17 mouse cellular contexts compared by ENCODE assay signal in the genomic region with DNA sequence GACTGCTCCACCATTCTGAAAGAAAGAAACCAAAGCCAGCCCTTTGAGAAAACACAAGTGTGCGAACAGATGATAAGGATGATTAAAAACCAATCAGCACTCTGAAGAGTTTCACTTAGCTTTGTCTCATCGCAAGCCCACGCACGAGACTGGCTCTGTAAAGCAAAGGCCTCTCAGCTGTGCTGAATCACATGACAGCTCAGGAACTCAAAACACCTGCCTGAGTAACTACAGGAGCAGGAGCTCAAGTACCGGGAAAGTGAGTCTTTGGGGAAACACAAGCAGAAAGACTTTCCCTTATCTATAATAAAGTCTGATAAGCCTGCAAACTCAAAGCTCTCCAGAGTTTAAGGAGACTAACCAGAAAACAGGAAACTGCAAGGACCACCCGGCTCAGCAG. TPM values are rescaled to one million over a fixed set of nuclear protein-coding genes. Genes with fewer than 3 reads are reported as not detected.
DNase-seq lines count a peak whose midpoint lies in the region; ATAC-seq lines count a peak whose summit lies in the region.
"Had no signal": no experiment of that assay in that cellular context is flagged by ENCODE, and none has a peak within 500 bp of the region (broad histone marks: within the 10 kb centered on the region; RNA-seq: fewer than 3 reads in every experiment).

No protein-coding gene starts in this region.

- no peak for DNase-seq in heart, postnatal 10 days
- peak; percentile 74 for DNase-seq in T-cell, adult 2 months (ENCODE audit: low spot score)
- peak; percentile 50 for DNase-seq in lung, postnatal 25 days (ENCODE audit: low spot score)
- peak; percentile 73 for DNase-seq in thymus, postnatal 0 days (ENCODE audit: low spot score)
- no peak for DNase-seq in layer of hippocampus, adult 9-11 months
- DNase-seq in testis, postnatal 10 days (ENCODE audit: low spot score) = no peak
- DNase-seq in hindbrain, embryonic 10.5 days (ENCODE audit: low spot score) = no peak
- DNase-seq: cerebellum, adult 8-10 months; forebrain, postnatal 0 days; gastrocnemius, postnatal 10 days; kidney, adult 2 months; kidney, postnatal 4 days had no signal

- no peaks in the 10 kb centered on the region for H3K27me3 ChIP-seq in heart, embryonic 12.5 days (replicated peaks)
- no peaks in the 10 kb centered on the region for H3K27me3 ChIP-seq in hindbrain, embryonic 10.5 days (ENCODE audit: insufficient read depth, poor library complexity, severe bottlenecking)
- H3K27me3 ChIP-seq: limb, embryonic 13.5 days; midbrain, embryonic 13.5 days had no signal

- H3K27ac ChIP-seq in heart, embryonic 12.5 days (ENCODE audit: poor library complexity, severe bottlenecking) = no peak overlapping the region
- no peak overlapping the region for H3K27ac ChIP-seq in hindbrain, embryonic 10.5 days
- H3K27ac ChIP-seq: left cerebral cortex, adult 2 months; limb, embryonic 13.5 days; midbrain, embryonic 13.5 days had no signal

- H3K9ac ChIP-seq in heart, embryonic 12.5 days = no peak overlapping the region
- H3K9ac ChIP-seq: forebrain, postnatal 0 days; limb, embryonic 13.5 days; midbrain, embryonic 13.5 days had no signal

- peaks cover 8% of the 10 kb centered on the region for H3K4me1 ChIP-seq in heart, embryonic 12.5 days (replicated peaks)
- H3K4me1 ChIP-seq in hindbrain, embryonic 10.5 days (replicated peaks) = no peaks in the 10 kb centered on the region
- H3K4me1 ChIP-seq: limb, embryonic 13.5 days; midbrain, embryonic 13.5 days had no signal

- no peak overlapping the region for H3K4me3 ChIP-seq in heart, embryonic 12.5 days
- H3K4me3 ChIP-seq in hindbrain, embryonic 10.5 days = no peak overlapping the region
- H3K4me3 ChIP-seq: erythroblast, embryonic 14.5 days; left cerebral cortex, adult 2 months; limb, embryonic 13.5 days; midbrain, embryonic 13.5 days had no signal

- H3K4me2 ChIP-seq in heart, embryonic 12.5 days = no peak overlapping the region
- H3K4me2 ChIP-seq: limb, embryonic 13.5 days; midbrain, embryonic 13.5 days had no signal

- ATAC-seq in heart, embryonic 12.5 days (ENCODE audit: insufficient number of reproducible peaks, low FRiP score) = peak; percentile 25; the same call in 1 of the 2 replicates
- ATAC-seq: forebrain, postnatal 0 days; midbrain, embryonic 13.5 days had no signal

- intact Hi-C loops in heart, postnatal 10 days (cut with DNase I) = loop anchor here (5.0 kb wide), 1 partner anchor 100 kb away; no protein-coding TSS in a partner anchor

- WGBS in heart, embryonic 12.5 days = 7% methylated on average over 6 of the region's 6 CpGs
- 87% methylated on average over 6 of the region's 6 CpGs for WGBS in hindbrain, embryonic 10.5 days

- H3K9me3 ChIP-seq in heart, embryonic 12.5 days (replicated peaks) = peaks cover 10% of the 10 kb centered on the region
- H3K9me3 ChIP-seq in hindbrain, embryonic 10.5 days = peaks cover 4% of the 10 kb centered on the region; the same call in 1 of the 2 replicates
- H3K9me3 ChIP-seq: midbrain, embryonic 13.5 days had no signal

- peaks cover 34% of the 10 kb centered on the region for H3K36me3 ChIP-seq in heart, embryonic 12.5 days
- peaks cover 62% of the 10 kb centered on the region for H3K36me3 ChIP-seq in hindbrain, embryonic 10.5 days

RNA-seq across cellular contexts. Expression of a gene that starts 37.0 kb away (rescaled TPM):
- 9.0 and 10.0 TPM in 2 replicates for polyA plus RNA-seq in heart, embryonic 12.5 days (2016; fragmentation: Nextera tagmentation; extraction: Ambion mirVana)
- total RNA-seq in heart, postnatal 10 days (2021) = 1 to 10 TPM; 7.2 to 9.0 TPM
- 20.4 and 21.8 TPM in 2 replicates for polyA plus RNA-seq in thymus, postnatal 0 days (2015; fragmentation: Nextera tagmentation; extraction: Ambion mirVana)
- polyA plus RNA-seq in hindbrain, embryonic 10.5 days (2016; fragmentation: Nextera tagmentation; extraction: Ambion mirVana) = 12.9 and 18.2 TPM in 2 replicates

RNA-seq across cellular contexts. Expression of a gene that starts 37.1 kb away (rescaled TPM):
- 177 TPM in 2 replicates for polyA plus RNA-seq in heart, embryonic 12.5 days (2016; fragmentation: Nextera tagmentation; extraction: Ambion mirVana)
- 10 to 100 TPM; 39.7 to 45.7 TPM for total RNA-seq in heart, postnatal 10 days (2021)
- polyA plus RNA-seq in thymus, postnatal 0 days (2015; fragmentation: Nextera tagmentation; extraction: Ambion mirVana) = 332 and 397 TPM in 2 replicates
- 101 and 172 TPM in 2 replicates for polyA plus RNA-seq in hindbrain, embryonic 10.5 days (2016; fragmentation: Nextera tagmentation; extraction: Ambion mirVana)

Comparison
In these comparisons a context has a peak if more than half of its experiments do, and no peak if none do; other contexts are left out.
1. DNase-seq: peak in T-cell, adult 2 months (single experiment), lung, postnatal 25 days (single experiment) and thymus, postnatal 0 days (single experiment); none in heart, postnatal 10 days (0 of 2), layer of hippocampus, adult 9-11 months (single experiment), testis, postnatal 10 days (single experiment) and hindbrain, embryonic 10.5 days (single experiment).